Mouse (Mus musculus): ENCODE results near the gene Nipsnap2. TPM values are rescaled to one million over a fixed set of nuclear protein-coding genes. Genes with fewer than 3 reads are reported as not detected.
"Not testable (repeated sequence)": the region's sequence is repeated elsewhere in the genome, so short reads cannot be mapped to it uniquely, and the experiment has no call there.

Gene Nipsnap2
- polyA plus RNA-seq (2012; rRNA removed) (8.5 and 15.9 TPM in 2 replicates), polyA plus RNA-seq (2014; fragmentation: Nextera tagmentation; extraction: Ambion mirVana) (22.6 and 22.8 TPM in 2 replicates)

DNA sequence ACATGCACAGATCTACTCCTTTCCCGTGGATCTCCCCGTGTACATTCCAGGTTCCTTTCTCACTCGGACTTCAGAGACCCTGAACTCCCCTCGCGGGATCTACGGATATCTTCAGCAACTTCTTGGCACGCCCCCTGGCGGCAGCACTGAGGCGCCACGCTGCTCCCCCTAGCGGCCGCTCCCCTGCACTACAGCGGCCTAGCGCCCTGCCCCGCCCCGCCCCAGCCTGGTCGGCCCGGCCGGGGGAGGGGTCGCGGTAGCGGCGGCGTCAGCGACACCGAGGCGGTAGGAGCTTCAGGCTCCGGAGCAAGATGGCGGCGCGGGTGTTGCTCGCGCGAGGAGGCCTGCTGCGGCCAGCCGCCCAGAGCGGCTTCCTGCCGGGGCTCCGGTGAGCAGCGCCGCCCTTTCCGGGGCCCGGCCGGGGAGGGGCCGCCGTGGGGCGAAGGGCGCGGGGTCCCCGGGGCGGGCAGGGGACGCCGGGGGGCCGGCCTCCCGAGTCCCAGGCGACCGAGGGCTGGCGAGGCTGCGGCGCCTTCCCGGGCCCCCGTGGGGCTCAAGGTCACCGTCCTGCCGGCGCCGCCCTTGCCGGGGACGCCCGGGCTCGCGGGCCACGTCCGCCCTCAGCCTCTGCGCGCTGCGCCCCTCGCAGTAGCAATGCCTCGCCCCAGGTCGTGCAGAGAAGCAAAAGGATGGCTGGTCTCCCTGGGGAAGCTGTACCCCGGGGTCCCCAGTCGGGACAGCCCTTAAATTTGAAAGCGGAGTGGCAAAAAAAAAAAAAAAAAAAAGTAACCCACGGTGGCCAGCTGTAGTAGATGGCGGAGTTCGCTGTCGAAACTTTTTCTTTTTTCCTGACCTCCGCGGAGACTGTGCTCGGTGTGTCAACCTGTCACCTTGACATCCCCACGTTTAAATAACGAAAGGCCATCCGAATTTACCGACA is at the start of gene Nipsnap2:
TSS of gene Nipsnap2 (plus strand) at position 230 of the 940 bp plus-strand sequence.
- no peaks in the 10 kb centered on the region for H3K27me3 ChIP-seq (ENCODE audit: control insufficient read depth, insufficient read depth, low read length)
- H3K27ac ChIP-seq = peak within 1 kb of the TSS; percentile 88
- peak within 1 kb of the TSS; percentile 95 for H3K9ac ChIP-seq (replicated peaks)
- DNase-seq (ENCODE audit: low read depth in 3 of 3, low spot score in 3 of 3) = peak; percentile 59 to 66 (median 64)
- no peaks in the 10 kb centered on the region; the same call in 1 of the 2 replicates for H3K36me3 ChIP-seq (replicated peaks; ENCODE audit: control insufficient read depth, insufficient read depth, low read depth)
- TF ChIP-seq CTCF (IDR thresholded peaks at IDR 0.05; ENCODE audit: low read depth) (peak; percentile 97), EP300 (IDR thresholded peaks at IDR 0.05; ENCODE audit: low read depth) (no peak)
- ATAC-seq (ENCODE audit: insufficient read depth) = peak; percentile 86
- H3K4me3 ChIP-seq (ENCODE audit: insufficient read depth in 1 of 2, low read depth in 2 of 2, low read length in 2 of 2) = peak within 1 kb of the TSS; percentile 70 to 81
- H3K4me1 ChIP-seq (replicated peaks; ENCODE audit: control insufficient read depth in 2 of 2, insufficient read depth in 2 of 2, low read length in 1 of 2) = peaks cover 43% of the 10 kb centered on the region in 2 experiments
- H3K4me2 ChIP-seq (ENCODE audit: low read depth) = peak within 1 kb of the TSS; percentile 73
- no peaks in the 10 kb centered on the region for H3K9me3 ChIP-seq (ENCODE audit: control insufficient read depth, low read length)
- WGBS (ENCODE audit: insufficient replicate concordance) = under 1% methylated on average over 92 of the region's 93 CpGs

DNA sequence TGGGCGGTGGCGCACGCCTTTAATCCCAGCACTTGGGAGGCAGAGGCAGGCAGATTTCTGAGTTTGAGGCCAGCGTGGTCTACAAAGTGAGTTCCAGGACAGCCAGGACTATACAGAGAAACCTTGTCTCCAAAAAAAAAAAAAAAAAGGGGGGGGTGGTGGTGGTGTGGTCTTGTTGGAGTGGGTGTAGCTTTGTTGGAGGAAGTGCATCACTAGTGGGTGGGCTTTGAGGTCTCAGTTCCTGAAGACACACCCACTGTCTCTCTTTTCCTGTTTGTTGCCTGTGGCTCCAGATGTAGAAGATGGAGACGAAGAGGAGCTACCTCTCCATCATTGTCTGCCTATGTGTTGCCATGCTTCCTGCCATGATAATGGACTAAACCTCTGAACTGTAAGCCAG is 39.7 kb upstream of the Nipsnap2 start:
- ATAC-seq (ENCODE audit: insufficient read depth); H3K4me2 ChIP-seq (ENCODE audit: low read depth); H3K4me1 ChIP-seq (replicated peaks; ENCODE audit: control insufficient read depth in 2 of 2, insufficient read depth in 2 of 2, low read length in 1 of 2); H3K27ac ChIP-seq; H3K4me3 ChIP-seq (ENCODE audit: insufficient read depth in 1 of 2, low read depth in 2 of 2, low read length in 2 of 2); H3K36me3 ChIP-seq (replicated peaks; ENCODE audit: control insufficient read depth, insufficient read depth, low read depth); H3K27me3 ChIP-seq (ENCODE audit: control insufficient read depth, insufficient read depth, low read length); DNase-seq (ENCODE audit: low read depth in 3 of 3, low spot score in 3 of 3); H3K9ac ChIP-seq (replicated peaks); H3K9me3 ChIP-seq (ENCODE audit: control insufficient read depth, low read length): not testable (repeated sequence)
- 63% methylated on average over 5 of the region's 5 CpGs for WGBS (ENCODE audit: insufficient replicate concordance)

DNA sequence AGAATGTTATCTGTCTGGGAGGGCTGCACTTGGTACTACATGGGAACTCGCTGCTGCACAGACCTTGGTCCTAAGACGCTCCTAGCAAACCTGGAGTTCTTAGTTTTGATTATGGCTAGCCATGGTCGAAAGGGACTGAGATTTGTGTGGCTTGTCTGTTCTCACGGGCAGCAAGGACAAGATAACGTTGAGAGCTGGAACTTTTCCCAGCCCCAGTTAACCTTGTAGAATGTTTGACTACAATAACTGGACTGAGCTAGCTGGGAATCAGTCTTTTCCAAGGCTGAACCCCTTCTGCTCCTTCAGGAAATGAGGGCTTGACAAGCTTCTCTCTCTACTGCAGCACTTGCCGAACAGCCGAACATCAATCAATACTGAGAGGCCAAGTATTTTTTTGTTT is 37.2 kb upstream of the Nipsnap2 start:
- DNase-seq (ENCODE audit: low read depth in 3 of 3, low spot score in 3 of 3) = no peak
- Histone ChIP-seq H3K27ac (no peak overlapping the region), H3K4me3 (ENCODE audit: insufficient read depth in 1 of 2, low read depth in 2 of 2, low read length in 2 of 2) (no peak overlapping the region), H3K36me3 (replicated peaks; ENCODE audit: control insufficient read depth, insufficient read depth, low read depth) (no peaks in the 10 kb centered on the region), H3K27me3 (ENCODE audit: control insufficient read depth, insufficient read depth, low read length) (no peaks in the 10 kb centered on the region), H3K4me2 (ENCODE audit: low read depth) (no peak overlapping the region), H3K4me1 (replicated peaks; ENCODE audit: control insufficient read depth in 2 of 2, insufficient read depth in 2 of 2, low read length in 1 of 2) (no peaks in the 10 kb centered on the region), H3K9ac (replicated peaks) (no peak overlapping the region), H3K9me3 (ENCODE audit: control insufficient read depth, low read length) (no peaks in the 10 kb centered on the region)
- no peak for ATAC-seq (ENCODE audit: insufficient read depth)
- WGBS (ENCODE audit: insufficient replicate concordance) = 53% methylated on average over 7 of the region's 7 CpGs
- TF ChIP-seq CTCF (IDR thresholded peaks at IDR 0.05; ENCODE audit: low read depth) (no peak), EP300 (IDR thresholded peaks at IDR 0.05; ENCODE audit: low read depth) (no peak)

DNA sequence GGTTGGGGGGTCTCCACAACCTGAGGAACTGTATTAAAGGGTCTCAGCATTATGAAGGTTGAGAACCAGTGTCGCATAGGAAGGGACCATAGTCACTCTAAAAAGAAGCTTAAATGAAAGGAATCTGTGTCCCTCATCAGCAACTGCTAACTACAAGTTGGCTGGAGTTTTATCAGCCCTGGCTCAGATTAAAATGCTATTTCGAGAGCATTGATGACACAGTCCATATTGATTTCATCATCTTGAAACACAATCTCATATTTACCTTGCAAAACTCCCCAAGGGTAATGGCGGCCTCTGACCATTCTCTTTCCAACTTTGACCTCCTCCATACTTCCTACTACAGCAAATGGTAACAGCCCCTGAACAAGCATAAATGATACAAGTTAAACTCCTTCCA is 34.3 kb upstream of the Nipsnap2 start:
- TF ChIP-seq EP300 (IDR thresholded peaks at IDR 0.05; ENCODE audit: low read depth) = no peak
- no peak for TF ChIP-seq CTCF (IDR thresholded peaks at IDR 0.05; ENCODE audit: low read depth)
- DNase-seq (ENCODE audit: low read depth in 3 of 3, low spot score in 3 of 3) = no peak
- Histone ChIP-seq H3K36me3 (replicated peaks; ENCODE audit: control insufficient read depth, insufficient read depth, low read depth) (no peaks in the 10 kb centered on the region), H3K9ac (replicated peaks) (no peak overlapping the region), H3K27me3 (ENCODE audit: control insufficient read depth, insufficient read depth, low read length) (no peaks in the 10 kb centered on the region), H3K4me2 (ENCODE audit: low read depth) (no peak overlapping the region), H3K9me3 (ENCODE audit: control insufficient read depth, low read length) (no peaks in the 10 kb centered on the region), H3K4me3 (ENCODE audit: insufficient read depth in 1 of 2, low read depth in 2 of 2, low read length in 2 of 2) (no peak overlapping the region), H3K4me1 (replicated peaks; ENCODE audit: control insufficient read depth in 2 of 2, insufficient read depth in 2 of 2, low read length in 1 of 2) (no peaks in the 10 kb centered on the region), H3K27ac (no peak overlapping the region)
- 60% methylated on average over 3 of the region's 3 CpGs for WGBS (ENCODE audit: insufficient replicate concordance)
- ATAC-seq (ENCODE audit: insufficient read depth) = no peak

DNA sequence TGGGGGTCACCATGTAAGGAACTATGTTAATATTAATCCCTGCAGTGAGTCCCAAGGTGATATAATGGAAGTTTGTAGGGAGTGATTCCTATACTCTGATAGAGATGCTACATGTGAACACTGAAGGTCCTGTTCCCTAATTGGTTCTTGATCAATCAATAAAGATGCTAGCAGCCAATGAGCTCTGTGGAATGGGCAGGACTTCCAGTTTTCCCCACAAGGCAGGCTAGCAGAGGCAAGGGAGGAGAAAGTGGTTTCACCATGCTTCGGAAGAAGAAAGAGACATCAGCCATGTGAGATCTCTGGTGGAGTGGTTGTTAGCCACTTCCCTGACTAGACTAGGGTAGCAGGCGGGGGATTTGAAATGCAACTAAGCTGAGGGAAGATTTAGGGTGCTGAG is 24.4 kb upstream of the Nipsnap2 start:
- no peak for TF ChIP-seq CTCF (IDR thresholded peaks at IDR 0.05; ENCODE audit: low read depth)
- TF ChIP-seq EP300 (IDR thresholded peaks at IDR 0.05; ENCODE audit: low read depth) = no peak
- H3K9ac ChIP-seq (replicated peaks) = no peak overlapping the region
- no peaks in the 10 kb centered on the region for H3K27me3 ChIP-seq (ENCODE audit: control insufficient read depth, insufficient read depth, low read length)
- ATAC-seq (ENCODE audit: insufficient read depth) (no peak), DNase-seq (ENCODE audit: low read depth in 3 of 3, low spot score in 3 of 3) (no peak)
- H3K4me3 ChIP-seq (ENCODE audit: insufficient read depth in 1 of 2, low read depth in 2 of 2, low read length in 2 of 2) = no peak overlapping the region
- H3K36me3 ChIP-seq (replicated peaks; ENCODE audit: control insufficient read depth, insufficient read depth, low read depth) = no peaks in the 10 kb centered on the region
- 36% methylated on average over 2 of the region's 2 CpGs for WGBS (ENCODE audit: insufficient replicate concordance)
- no peaks in the 10 kb centered on the region; a peak in 2 of 4 replicates for H3K4me1 ChIP-seq (replicated peaks; ENCODE audit: control insufficient read depth in 2 of 2, insufficient read depth in 2 of 2, low read length in 1 of 2)
- H3K27ac ChIP-seq = no peak overlapping the region
- no peaks in the 10 kb centered on the region for H3K9me3 ChIP-seq (ENCODE audit: control insufficient read depth, low read length)
- H3K4me2 ChIP-seq (ENCODE audit: low read depth) = no peak overlapping the region
